Mouse (Mus musculus) CH12.LX (cell line): Measurements from ENCODE around the gene Exosc9.

Experiments
- CTCF ChIP-seq, 2 experiments: IDR thresholded peaks in 1 of 2; conservative IDR thresholded peaks in 1 of 2; 2 replicates each; pipeline ENCODE4 v1.5.1; 2011 to 2012; ENCODE audit warnings: low read depth in 2 of 2, low read length in 2 of 2, improper control_type of control experiment in 1 of 2, inconsistent platforms in 1 of 2, mild to moderate bottlenecking in 1 of 2, moderate library complexity in 1 of 2
- E2F4 ChIP-seq: IDR thresholded peaks from 2 replicates; pipeline ENCODE4 v1.6.1; 2011; ENCODE audit warnings: low read depth, low read length, improper control_type of control experiment; ENCODE audit not compliant: insufficient replicate concordance
- EP300 ChIP-seq: IDR thresholded peaks from 2 replicates; pipeline ENCODE4 v1.6.1; 2011; ENCODE audit warnings: low read length, improper control_type of control experiment
- ETS1 ChIP-seq: conservative IDR thresholded peaks from 2 replicates; pipeline ENCODE4 v1.6.1; 2012; ENCODE audit warnings: low read depth, mild to moderate bottlenecking, inconsistent platforms, low read length, improper control_type of control experiment, moderate library complexity
- MAZ ChIP-seq: IDR thresholded peaks from 2 replicates; pipeline ENCODE4 v1.6.1; 2012; ENCODE audit warnings: low read depth, mild to moderate bottlenecking, inconsistent platforms, low read length, improper control_type of control experiment, moderate library complexity
- RCOR1 ChIP-seq: conservative IDR thresholded peaks from 2 replicates; pipeline ENCODE4 v1.6.1; 2012; ENCODE audit warnings: low read depth, mild to moderate bottlenecking, inconsistent platforms, low read length, improper control_type of control experiment

- TF ChIP-seq E2F4, result no peak
- no peak for TF ChIP-seq CTCF (conservative IDR thresholded peaks at IDR 0.05 in 1 of 2, IDR thresholded peaks at IDR 0.05 in 1 of 2; ENCODE audit: low read depth in 2 of 2, low read length in 2 of 2)
- TF ChIP-seq EP300, result no peak
- no peak for TF ChIP-seq MAZ
- no peak for TF ChIP-seq ETS1
- TF ChIP-seq RCOR1, result no peak
Measured at GRCm38 (mm10) chr3:36522137-36522536, 30.3 kb upstream of the Exosc9 start.
